Mouse (Mus musculus): Measurements from ENCODE around the gene Slx4ip. TPM values are rescaled to one million over a fixed set of nuclear protein-coding genes. Genes with fewer than 3 reads are reported as not detected.

Slx4ip gene
- total RNA-seq, 2 experiments from 2014 or later = 6.7 to 8.1 TPM

Other genes with a start within 250 kb of the Slx4ip start
- 1,000 to 10,000 TPM; 1,881 to 1,910 TPM for gene Snap25, start 177.8 kb upstream of the Slx4ip start, total RNA-seq (2021)
- gene AL731706.2, start 5.5 kb upstream of the Slx4ip start, total RNA-seq (2021) = 10 to 100 TPM; 22.1 to 27.3 TPM
- 10 to 100 TPM; 11.0 to 22.4 TPM for gene AL731706.1, start 171 bp downstream of the Slx4ip start, total RNA-seq (2021)
- 10 to 100 TPM; 21.1 to 30.6 TPM for gene Mkks, start 171 bp downstream of the Slx4ip start, total RNA-seq (2021)
- gene Jag1, start 225.4 kb downstream of the Slx4ip start, total RNA-seq (2021) = 10 to 100 TPM in 1 of 2 experiments, 1 to 10 TPM in 1; 8.3 to 11.3 TPM